Mouse (Mus musculus): ENCODE results near the gene Snrpd3. TPM values are rescaled to one million over a fixed set of nuclear protein-coding genes. Genes with fewer than 3 reads are reported as not detected.

Snrpd3 gene
- total and polyA plus RNA-seq, 2 experiments = 12.5 to 26.6 TPM

DNA sequence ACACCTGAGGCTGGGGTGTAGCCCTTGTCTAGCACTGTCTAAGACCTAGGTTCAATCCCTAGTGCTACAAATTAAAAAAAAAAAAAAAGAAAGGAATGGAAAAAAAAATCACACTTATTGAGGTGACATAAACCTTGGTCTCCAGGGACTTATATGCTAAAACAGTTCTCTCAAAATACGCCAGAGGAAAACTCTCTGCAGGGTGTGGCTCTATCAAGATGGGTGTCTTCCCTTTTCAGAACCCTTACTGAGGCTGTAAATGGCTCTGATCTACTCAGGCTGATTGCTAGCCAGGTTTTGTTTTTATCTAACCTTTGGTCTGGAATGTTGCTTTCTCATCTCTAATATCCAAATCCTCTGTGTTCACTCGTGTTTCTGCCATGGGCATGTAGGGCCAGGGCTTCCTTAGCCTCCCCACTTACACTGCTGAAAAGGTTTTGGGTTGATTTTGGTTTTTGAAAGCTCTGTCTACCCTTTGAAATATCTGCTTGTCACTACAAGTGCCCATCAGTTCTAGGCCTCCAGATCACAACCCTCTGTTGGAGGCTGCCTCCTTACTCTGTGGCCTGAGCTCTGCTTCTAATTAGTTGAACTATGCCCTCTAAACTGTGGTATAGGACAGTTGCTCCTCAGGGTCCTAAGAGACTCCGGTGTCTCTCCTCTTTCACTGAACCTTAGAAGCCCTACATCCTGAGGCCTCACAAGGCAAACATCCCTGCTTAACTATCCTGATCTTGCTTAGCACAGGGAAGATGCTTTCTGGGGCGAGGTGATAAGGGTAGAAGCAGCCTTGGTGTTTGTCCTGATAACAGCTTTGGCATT is 1.9 kb upstream of the Snrpd3 start:
- TF ChIP-seq POLR2A (IDR thresholded peaks at IDR 0.05; ENCODE audit: extremely low read depth, insufficient read depth, low read length) (no peak), CTCF (IDR thresholded peaks at IDR 0.05; ENCODE audit: low read depth, low read length) (no peak)
- peaks cover 41% of the 10 kb centered on the region for H3K4me1 ChIP-seq (ENCODE audit: control insufficient read depth, insufficient read depth, low read length)
- peaks cover 22% of the 10 kb centered on the region for H3K36me3 ChIP-seq (ENCODE audit: control insufficient read depth, insufficient read depth, low read length)
- peak; percentile 77 for DNase-seq (ENCODE audit: extremely low read depth, low read depth, low spot score)
- WGBS = 23% methylated on average over 4 of the region's 4 CpGs
- H3K79me2 ChIP-seq (ENCODE audit: control insufficient read depth, insufficient read depth, low read length) = peaks cover 35% of the 10 kb centered on the region; the same call in 1 of the 2 replicates
- H3K27ac ChIP-seq (replicated peaks; ENCODE audit: insufficient read depth, low read depth, low read length) = peak overlapping the region; percentile 100
- peak overlapping the region; percentile 99 for H3K9ac ChIP-seq (ENCODE audit: low read depth, low read length)
- H3K4me3 ChIP-seq (ENCODE audit: insufficient read depth, low read depth, low read length) = peak overlapping the region; percentile 92
- H3K27me3 ChIP-seq (ENCODE audit: control insufficient read depth, insufficient read depth, low read length) = no peaks in the 10 kb centered on the region

DNA sequence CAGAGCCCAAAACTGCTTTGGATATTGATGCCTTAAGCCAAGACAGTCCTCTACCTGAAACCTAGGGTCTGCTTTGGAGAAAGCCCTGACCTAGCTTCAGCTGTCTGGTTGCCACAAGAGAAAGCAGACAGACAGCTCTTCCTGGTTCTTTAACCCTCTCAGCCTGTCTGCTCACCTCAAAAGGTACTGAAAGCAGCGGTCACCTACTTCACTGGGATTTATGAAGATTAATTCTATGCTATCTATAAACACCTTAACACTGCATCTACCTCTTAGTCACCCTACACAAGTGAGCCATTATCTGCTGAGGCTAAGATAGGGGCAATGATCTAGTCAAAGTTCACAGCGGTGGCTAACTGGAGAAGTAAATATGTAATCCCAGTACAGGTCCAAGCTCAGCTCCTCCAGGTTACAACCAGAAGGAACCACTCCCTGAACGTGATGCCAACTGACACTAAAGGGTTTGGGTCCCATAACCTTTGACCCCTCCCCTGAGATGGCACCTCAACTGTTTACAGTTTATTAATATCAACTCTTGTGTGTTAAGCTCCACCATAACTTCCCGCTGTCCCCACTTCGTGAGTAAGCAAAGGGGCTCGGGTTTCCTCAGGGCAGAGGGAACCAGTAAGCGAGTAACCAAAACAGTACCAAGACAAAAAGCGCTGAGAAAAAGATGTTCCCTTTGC is 1.2 kb upstream of the Snrpd3 start:
- WGBS = 5% methylated on average over 8 of the region's 8 CpGs
- Histone ChIP-seq H3K4me1 (ENCODE audit: control insufficient read depth, insufficient read depth, low read length) (peaks cover 43% of the 10 kb centered on the region), H3K79me2 (ENCODE audit: control insufficient read depth, insufficient read depth, low read length) (peaks cover 39% of the 10 kb centered on the region; the same call in 1 of the 2 replicates), H3K4me3 (ENCODE audit: insufficient read depth, low read depth, low read length) (peak overlapping the region; percentile 92), H3K9ac (ENCODE audit: low read depth, low read length) (peak overlapping the region; percentile 99), H3K27ac (replicated peaks; ENCODE audit: insufficient read depth, low read depth, low read length) (peak overlapping the region; percentile 100), H3K36me3 (ENCODE audit: control insufficient read depth, insufficient read depth, low read length) (peaks cover 18% of the 10 kb centered on the region), H3K27me3 (ENCODE audit: control insufficient read depth, insufficient read depth, low read length) (no peaks in the 10 kb centered on the region)
- peak; percentile 95 for DNase-seq (ENCODE audit: extremely low read depth, low read depth, low spot score)
- no peak for TF ChIP-seq CTCF (IDR thresholded peaks at IDR 0.05; ENCODE audit: low read depth, low read length)
- no peak for TF ChIP-seq POLR2A (IDR thresholded peaks at IDR 0.05; ENCODE audit: extremely low read depth, insufficient read depth, low read length)

DNA sequence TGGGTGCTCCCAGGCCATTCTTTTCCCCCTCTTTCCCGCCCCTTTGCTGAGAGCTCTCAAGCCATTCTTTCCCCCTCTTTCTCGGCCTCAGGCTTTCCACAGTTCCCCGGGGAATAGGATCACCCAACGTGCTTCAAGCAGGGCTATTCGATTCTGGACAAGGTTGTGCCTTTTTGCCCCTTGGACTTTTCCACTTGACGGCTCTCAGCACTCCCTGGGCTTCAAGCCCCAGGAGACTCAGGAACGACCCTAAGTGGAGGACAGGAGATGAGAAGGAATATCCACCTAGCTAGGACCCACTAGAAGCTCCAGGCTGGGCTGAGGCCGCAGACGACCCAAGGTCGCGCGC is 653 bp upstream of the Snrpd3 start:
- WGBS = under 1% methylated on average over 12 of the region's 12 CpGs
- peak overlapping the region; percentile 100 for H3K27ac ChIP-seq (replicated peaks; ENCODE audit: insufficient read depth, low read depth, low read length)
- no peak for DNase-seq (ENCODE audit: extremely low read depth, low read depth, low spot score)
- TF ChIP-seq CTCF (IDR thresholded peaks at IDR 0.05; ENCODE audit: low read depth, low read length) (no peak), POLR2A (IDR thresholded peaks at IDR 0.05; ENCODE audit: extremely low read depth, insufficient read depth, low read length) (no peak)
- H3K4me1 ChIP-seq (ENCODE audit: control insufficient read depth, insufficient read depth, low read length) = peaks cover 38% of the 10 kb centered on the region
- H3K27me3 ChIP-seq (ENCODE audit: control insufficient read depth, insufficient read depth, low read length) = no peaks in the 10 kb centered on the region
- peaks cover 13% of the 10 kb centered on the region for H3K36me3 ChIP-seq (ENCODE audit: control insufficient read depth, insufficient read depth, low read length)
- peak overlapping the region; percentile 92 for H3K4me3 ChIP-seq (ENCODE audit: insufficient read depth, low read depth, low read length)
- H3K9ac ChIP-seq (ENCODE audit: low read depth, low read length) = peak overlapping the region; percentile 99
- peaks cover 39% of the 10 kb centered on the region; the same call in 1 of the 2 replicates for H3K79me2 ChIP-seq (ENCODE audit: control insufficient read depth, insufficient read depth, low read length)

DNA sequence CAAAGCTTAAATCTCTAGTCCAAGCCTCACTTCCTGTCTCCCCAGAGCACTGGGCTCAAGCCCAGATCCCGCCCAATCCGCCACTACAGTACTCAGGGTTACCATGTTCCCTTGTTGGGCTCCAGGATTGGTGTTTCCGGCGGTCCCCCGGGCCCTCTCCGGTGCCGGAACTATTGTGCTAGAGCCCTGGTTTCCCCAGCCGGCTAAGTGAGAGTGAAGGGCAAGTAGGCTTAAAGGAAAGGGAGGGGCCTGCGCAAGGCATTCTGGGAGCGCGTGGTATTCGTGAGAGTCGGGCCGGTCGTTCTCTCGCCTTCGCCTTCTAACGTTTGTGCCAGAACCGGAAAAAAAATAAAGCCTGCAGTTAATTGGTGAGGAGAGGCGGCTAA is 400 bp downstream of the Snrpd3 start, which contains the start of gene Gucd1:
TSS of gene Gucd1 (minus strand) at position 215 of the 386 bp plus-strand sequence.
- peaks cover 38% of the 10 kb centered on the region; the same call in 1 of the 2 replicates for H3K79me2 ChIP-seq (ENCODE audit: control insufficient read depth, insufficient read depth, low read length)
- peak within 1 kb of the TSS; percentile 92 for H3K4me3 ChIP-seq (ENCODE audit: insufficient read depth, low read depth, low read length)
- H3K27ac ChIP-seq (replicated peaks; ENCODE audit: insufficient read depth, low read depth, low read length) = peak within 1 kb of the TSS; percentile 100
- H3K36me3 ChIP-seq (ENCODE audit: control insufficient read depth, insufficient read depth, low read length) = peaks cover 10% of the 10 kb centered on the region
- DNase-seq (ENCODE audit: extremely low read depth, low read depth, low spot score) = peak; percentile 88
- TF ChIP-seq POLR2A (IDR thresholded peaks at IDR 0.05; ENCODE audit: extremely low read depth, insufficient read depth, low read length) (peak; percentile 66; the same call in 1 of the 2 replicates), CTCF (IDR thresholded peaks at IDR 0.05; ENCODE audit: low read depth, low read length) (no peak)
- no peaks in the 10 kb centered on the region for H3K27me3 ChIP-seq (ENCODE audit: control insufficient read depth, insufficient read depth, low read length)
- WGBS = under 1% methylated on average over 20 of the region's 20 CpGs
- peaks cover 32% of the 10 kb centered on the region for H3K4me1 ChIP-seq (ENCODE audit: control insufficient read depth, insufficient read depth, low read length)
- peak within 1 kb of the TSS; percentile 99 for H3K9ac ChIP-seq (ENCODE audit: low read depth, low read length)

DNA sequence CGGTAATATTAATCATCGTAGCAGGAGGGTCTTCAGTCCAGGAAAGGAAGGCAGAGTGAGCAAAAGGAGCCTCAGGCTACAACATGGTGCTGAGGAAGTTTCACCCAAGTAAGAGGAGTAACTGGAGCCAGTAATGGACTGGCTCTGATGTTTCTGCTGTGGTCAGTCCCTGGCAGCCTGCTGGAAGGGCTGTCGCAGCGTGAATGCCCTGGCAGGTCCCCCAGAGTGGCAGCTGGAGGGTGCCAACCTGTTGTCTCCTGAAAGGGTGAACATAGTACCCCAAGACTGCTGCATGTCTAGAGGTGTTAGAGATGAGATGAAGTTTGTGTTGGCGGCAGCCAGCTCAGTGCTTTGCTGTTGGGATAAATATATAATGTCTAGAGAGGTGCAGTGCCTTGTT is 3.2 kb downstream of the Snrpd3 start:
- no peak for TF ChIP-seq POLR2A (IDR thresholded peaks at IDR 0.05; ENCODE audit: extremely low read depth, insufficient read depth, low read length)
- Histone ChIP-seq H3K36me3 (ENCODE audit: control insufficient read depth, insufficient read depth, low read length) (peaks cover 22% of the 10 kb centered on the region), H3K27ac (replicated peaks; ENCODE audit: insufficient read depth, low read depth, low read length) (no peak overlapping the region)

More for the DNA sequence above, 3.2 kb downstream of the Snrpd3 start:
- H3K79me2 ChIP-seq (ENCODE audit: control insufficient read depth, insufficient read depth, low read length) = peaks cover 44% of the 10 kb centered on the region; the same call in 1 of the 2 replicates
- H3K4me1 ChIP-seq (ENCODE audit: control insufficient read depth, insufficient read depth, low read length) = peaks cover 21% of the 10 kb centered on the region
- no peak for DNase-seq (ENCODE audit: extremely low read depth, low read depth, low spot score)
- no peak overlapping the region for H3K4me3 ChIP-seq (ENCODE audit: insufficient read depth, low read depth, low read length)
- no peaks in the 10 kb centered on the region for H3K27me3 ChIP-seq (ENCODE audit: control insufficient read depth, insufficient read depth, low read length)
- WGBS = 92% methylated on average over 5 of the region's 5 CpGs
- H3K9ac ChIP-seq (ENCODE audit: low read depth, low read length) = no peak overlapping the region

All from liver, adult 2 months (tissue).